Mouse (Mus musculus) cerebellum, postnatal 36 days (tissue): ENCODE data around the gene Sergef.

Experiments
- DNase-seq, 2 experiments: peaks; one replicate each; pipeline ENCODE4 v3.0.0; 2021 to 2022; ENCODE audit warnings: mixed read lengths in 2 of 2

The Sergef gene

DNA sequence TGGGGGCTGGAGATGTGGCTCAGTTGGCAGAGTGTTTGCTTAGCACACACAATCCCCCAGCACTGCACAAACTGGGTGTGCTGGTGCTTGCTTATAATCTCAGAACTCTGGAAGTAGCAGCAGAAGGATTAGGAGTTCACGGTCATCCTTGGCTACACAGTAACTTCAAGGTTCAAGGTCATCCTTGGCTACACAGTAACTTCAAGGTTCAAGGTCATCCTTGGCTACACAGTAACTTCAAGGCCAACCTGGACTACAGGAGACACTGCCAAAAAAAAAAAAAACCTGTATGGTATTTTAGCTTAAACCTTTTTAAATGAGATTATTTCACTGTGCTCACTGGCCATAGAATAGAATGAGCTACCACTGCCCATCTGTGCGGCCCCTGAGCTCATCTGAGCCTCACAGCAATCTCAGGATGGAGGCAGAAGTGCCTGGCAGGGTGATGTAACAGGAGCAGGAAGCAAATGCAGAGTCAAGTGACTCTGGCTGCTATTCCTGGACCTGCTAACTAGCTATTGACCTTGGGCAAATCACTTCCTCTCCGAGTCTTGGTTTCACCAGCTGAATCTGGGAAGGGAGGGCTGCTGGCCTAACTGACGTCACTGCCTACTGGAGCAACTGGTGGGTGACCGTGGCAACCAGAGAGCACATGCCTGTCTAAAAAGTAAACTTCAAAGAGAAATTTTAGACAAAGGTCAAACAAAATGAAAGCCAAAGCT, 24.2 kb downstream of the Sergef start:
- DNase-seq: no peak

DNA sequence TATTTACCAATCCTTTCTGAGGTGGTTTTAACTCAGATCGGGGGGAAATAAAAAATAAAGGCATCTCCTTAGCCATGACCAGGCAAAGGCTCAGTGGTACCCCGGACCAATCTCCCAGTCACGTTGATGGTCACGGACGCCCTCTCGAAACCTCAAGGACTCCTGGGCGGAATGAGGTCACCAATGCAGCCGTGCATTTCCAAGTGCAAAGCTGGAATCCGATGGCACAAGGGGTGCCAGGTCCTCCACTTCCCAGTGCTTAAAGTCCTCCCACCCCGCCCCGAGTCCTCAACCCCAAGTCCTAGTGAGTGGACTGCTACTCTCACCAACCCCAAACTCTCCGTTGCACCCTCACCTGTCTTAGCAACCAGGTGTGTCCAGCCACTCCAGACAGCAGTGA, 25.3 kb downstream of the Sergef start:
- no peak for DNase-seq

DNA sequence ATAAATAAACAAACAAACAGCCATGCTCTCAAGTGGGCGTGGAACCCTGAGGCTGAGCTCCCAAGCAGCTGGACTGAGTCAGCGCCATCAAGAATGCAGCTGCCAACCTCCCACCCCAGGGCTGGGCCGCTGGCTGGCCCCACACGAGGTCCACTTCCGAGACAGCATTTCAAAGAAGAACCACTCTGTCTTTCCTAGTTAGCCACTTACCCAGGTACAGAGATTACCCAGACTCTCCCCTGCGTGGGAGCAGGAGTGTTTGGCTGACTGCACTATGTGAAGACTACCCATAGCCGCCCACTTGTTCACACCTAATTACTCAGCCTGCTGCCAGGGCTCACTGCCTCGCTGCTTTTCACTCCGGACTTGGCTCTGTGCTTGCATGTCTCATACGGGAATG, 26.5 kb downstream of the Sergef start:
- peak; percentile 61 to 63 for DNase-seq

DNA sequence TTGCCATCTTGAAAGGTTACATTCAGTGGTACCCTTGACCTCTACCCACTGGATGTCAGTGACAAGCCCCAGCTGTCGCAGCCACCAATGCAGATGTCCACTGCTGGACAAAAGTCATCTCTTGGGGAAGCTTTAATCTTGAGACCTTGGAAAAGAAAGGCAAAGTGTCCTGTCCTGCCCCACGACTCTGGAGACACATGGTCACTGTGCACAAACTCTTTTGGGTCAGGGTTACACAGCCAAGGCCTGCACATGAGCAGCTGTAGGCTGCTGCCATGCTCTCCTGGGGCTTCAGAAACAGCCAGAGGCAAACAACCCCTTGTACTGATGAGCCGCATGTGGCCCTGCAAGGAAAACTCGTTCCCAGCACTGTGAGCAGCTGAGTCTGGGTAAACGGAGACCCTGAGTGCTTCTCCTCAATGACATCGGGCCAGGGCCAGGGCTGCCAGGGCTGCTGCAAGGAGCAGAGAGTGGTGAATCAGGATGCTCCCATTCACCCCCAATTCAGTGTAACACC, 27.1 kb downstream of the Sergef start:
- DNase-seq: no peak

DNA sequence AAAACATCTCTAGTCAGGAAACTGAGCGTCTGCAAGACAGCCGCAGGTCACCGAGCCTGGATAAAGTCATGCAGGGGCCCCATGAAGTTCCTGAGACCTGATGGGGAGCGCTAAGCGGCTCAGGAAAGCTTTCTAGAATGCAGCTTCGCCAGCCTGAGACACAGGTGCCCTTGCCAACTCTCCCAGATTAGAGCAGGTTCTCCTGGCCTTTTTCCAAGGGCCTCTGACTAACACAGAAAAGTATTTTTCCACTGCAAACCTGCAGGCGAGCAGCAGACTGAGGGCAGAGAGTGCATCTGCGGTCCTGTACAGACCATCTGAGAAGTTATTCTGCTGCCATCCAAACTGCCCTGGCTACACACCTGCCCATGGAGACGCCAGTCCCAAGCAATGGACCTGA, 27.6 kb downstream of the Sergef start:
- peak; percentile 76 to 84 for DNase-seq

DNA sequence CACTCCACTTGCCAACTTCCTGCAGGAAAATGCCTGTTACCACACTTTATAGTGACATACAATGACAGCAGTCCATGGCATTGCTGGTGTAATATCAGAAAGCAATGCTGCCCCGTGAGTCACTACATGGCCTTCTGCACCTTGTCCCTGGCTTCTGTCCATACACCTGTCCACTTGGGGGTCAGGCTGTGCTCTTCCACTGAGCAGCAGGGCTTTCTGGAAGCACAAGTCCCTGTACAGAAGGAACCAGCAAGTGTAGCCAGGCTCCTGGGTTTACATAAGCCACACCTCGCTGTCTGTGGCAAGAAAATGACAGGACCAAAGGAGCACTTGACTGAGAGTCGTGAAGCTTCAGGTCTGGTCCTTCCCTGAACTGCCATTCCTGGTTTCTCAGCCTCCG, 30.3 kb downstream of the Sergef start:
- DNase-seq: peak; percentile 49 to 53

DNA sequence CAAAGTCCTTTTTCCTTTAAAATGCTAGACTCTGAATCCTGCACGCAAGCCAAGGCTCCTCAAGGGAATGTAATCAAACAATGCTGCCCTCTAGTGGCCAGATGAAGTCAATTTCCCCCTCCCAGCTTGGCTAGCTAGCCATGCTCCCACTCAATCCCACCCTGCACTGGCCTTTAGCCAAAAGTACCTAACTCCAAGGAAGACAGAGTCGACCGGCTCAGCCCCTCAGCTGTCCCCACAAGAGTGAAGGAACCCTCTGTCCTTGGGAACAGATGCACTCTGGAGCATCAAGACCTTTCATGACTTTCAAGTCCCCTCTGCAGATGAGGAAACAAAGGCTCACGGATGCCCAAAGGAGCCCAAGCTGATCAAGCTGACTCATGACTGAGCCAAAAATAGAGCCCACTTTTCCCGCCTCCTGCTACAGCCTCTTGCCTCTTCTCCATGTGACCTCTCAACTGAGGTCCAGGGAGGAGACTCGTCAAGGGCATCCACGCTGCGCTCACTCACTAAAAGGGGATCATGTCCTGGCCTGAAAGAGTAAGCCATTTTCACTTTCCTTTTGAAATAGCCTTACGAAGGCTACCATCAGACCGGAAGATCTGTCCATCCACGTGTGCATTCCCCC, 32.1 kb downstream of the Sergef start:
- DNase-seq: peak; percentile 69 to 80

DNA sequence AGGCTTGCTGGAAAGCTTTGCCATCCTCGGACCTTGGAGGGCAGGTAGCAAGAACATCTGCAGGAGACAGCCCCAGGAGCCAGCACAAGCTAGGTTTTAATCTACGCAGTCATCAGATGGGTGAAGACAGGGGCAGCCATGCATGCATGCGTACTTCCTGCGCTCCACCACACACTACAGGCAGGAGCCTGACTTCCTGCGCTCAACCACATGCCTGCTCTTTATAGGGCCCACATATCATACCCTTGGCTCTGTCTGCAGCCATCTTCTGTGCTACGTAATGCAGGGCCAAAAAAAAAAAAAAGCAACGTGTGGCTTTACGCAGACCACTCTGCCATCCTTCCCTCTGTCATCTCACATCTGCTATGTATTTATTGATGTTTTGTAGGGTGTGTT, 32.6 kb downstream of the Sergef start:
- peak in 1 of 2 experiments; percentile 41 for DNase-seq

DNA sequence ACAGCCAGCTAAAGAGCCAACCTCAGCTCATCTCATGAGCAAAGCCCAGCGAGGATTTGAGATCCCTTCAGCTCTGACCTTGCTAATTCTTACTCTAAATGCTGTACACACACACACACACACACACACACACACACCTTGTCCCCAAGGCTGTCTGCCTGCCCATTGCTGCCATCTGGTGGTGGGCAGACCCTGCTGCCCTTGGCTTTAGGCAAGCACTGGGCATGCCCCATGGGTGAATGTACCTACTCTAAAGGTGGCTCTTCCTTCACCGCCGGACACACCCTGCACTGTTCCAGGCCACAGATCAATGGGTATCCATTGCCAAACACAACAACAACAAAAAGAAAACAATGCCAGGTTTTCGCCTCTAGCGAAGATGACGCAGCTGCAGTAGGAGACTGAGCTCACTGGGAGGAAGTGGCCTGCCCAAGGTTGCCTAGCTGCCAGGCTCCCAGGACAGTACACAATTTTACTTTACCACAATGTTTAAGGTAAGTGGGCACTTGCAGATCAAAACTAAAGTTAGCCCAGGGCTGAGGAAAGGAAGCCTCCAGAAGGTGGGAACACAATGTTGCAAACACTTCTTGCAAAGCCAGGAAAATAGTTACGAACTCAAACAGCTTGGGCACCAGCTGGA, 33.1 kb downstream of the Sergef start:
- peak; percentile 96 for DNase-seq

DNA sequence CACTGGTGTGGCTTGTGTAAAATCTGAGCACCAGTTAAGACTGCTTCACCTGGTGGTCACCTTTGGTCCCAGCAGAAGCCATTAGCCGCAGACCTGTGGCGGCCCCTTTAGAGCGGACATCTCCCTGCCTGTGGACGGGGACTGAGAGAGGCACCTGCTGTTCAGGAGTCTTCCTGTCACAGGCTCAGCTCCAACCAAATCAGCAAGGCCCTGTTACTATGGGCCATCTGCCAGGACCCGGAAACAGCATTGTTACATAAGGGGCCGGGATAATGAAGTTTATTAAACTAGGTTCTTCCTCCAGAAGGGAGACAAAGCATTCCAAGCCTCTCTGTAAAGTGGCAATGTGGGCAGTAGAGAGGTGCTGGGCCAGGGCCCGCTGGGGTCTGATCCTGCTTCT, 36.6 kb downstream of the Sergef start:
- peak; percentile 92 to 95 for DNase-seq

DNA sequence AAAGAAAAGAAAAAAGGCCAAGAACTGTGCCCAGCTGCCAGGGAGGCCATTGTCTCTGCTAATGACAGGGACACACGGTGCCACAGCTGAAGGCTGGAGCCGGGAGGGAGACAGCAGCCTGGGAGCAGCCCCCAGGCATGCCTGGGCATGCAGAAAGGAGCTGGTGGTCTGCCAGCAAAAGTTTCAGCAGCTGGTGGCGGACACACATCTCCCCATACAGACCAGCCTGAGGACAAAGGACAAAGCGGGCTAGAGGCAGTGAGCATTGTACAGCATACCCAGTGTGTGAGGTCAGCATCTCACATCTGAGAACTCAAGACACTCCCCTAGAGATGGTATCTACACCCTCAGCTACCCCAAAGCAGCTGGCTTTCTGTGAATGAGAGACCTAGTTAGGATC, 37.5 kb downstream of the Sergef start:
- peak in 1 of 2 experiments; percentile 34 for DNase-seq

DNA sequence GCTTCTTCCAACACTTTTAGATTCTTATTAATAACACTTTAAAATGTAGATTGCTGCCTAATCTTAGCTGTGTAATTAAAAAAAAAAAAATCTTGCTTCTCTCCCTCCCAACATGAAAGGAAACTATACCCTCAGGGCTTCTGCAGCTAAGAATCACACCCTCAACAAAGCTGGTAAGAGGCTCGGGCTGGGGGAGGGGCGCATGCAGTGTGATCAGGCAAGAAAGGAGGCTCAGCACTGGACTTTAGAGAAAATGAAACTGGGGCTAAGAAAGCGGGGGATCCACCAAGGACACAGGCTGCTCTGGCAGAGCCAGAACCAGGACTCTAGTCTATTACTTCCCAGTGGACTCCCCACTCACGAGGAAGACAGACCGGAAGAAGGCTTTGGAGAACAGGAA, 38.5 kb downstream of the Sergef start:
- no peak for DNase-seq

DNA sequence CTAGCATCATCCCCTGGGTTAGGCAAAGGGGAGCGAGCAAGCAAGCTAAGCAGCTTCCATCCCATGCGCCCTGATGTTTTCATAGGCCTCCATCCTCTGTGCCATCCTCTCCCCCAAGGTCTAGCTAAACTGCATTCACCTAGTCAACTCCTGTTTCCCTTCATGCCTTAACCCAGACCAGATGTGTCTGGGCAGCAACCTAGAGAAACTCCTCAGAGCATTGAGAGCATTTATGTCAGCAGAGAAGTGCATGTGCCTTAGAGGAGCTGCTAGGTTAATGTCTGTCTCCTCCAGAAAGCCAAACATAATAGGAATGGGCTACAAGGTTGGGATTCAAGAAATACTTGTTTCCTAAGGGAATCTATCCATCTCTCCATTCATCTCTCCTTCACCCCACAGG, 42.6 kb downstream of the Sergef start:
- DNase-seq: no peak

DNA sequence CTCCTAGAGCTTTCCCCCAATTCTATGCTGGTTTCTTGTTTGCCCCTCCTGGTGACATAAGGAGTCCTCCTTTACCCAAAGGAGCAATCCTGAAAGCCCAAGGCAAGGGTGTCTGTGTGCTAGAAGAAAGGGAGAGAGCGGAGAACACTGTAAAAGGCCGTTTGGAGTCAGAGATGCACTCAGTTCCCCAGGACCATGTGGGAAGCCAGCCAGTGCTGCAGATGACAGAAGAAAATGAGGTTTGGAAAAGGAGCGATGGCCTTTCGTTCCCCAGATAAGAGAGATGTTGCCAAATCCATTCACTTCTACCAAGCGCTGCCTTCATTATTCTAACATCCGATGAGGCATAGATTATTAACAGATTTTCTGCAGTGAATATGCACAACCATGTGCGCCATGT, 48.1 kb downstream of the Sergef start:
- peak in 1 of 2 experiments; percentile 41 for DNase-seq

DNA sequence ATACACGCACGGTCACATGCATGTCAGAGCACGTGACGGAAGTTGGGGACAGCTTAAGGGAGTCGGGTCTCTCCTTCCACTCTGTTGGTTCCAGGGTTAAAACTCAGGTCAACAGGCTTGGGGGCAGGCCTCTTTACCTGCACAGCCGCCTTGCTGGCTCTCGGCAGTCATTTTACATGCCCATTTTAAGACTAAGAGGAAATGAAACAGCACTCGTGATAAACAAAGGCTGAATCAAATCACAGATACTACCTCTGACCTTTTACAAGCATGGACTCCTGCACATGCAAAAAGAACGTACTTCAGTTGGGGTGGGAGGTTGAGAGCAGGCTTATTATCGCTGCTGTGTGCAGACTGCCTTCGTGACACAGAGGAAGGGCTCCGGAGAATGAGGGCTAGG, 50.4 kb downstream of the Sergef start:
- no peak for DNase-seq

DNA sequence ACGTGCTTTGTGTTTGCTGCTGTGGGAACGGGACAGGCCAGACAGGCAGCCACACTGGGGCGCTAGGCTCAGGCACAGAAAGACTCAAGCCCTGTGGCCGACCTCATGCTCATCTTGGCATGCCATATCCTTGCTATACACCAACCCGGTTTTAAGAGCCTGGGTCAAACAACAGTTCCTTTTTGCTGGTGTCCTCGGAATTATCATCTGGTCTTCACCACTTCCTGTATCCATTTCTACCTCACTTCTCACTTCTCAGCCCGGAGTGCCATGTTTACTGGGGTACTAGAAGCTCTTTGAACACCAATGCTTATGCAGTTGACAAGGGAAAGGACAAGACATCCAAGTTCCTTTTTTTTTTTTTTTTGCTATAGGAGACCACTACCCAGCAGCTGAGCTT, 51.6 kb downstream of the Sergef start:
- DNase-seq: no peak

DNA sequence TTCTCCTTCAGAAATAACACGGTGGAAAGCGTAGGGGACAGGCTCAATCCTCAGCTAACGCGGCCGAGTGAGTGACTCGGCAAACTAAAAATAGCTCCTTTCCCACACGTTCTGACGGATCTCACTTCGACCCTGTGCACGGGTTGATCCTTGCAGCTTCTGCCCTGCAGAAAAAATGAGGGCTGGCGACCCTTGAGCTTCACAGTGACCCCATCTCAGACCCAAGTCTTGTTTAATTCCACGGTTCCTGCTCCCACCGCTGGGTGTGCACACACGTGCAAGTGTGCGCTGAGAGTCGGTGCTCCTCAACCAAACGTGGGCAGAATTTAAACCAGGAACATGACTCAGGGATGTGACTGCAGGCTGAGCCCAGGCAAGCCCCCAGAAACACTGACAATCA, 52.1 kb downstream of the Sergef start:
- DNase-seq: peak in 1 of 2 experiments; percentile 31

DNA sequence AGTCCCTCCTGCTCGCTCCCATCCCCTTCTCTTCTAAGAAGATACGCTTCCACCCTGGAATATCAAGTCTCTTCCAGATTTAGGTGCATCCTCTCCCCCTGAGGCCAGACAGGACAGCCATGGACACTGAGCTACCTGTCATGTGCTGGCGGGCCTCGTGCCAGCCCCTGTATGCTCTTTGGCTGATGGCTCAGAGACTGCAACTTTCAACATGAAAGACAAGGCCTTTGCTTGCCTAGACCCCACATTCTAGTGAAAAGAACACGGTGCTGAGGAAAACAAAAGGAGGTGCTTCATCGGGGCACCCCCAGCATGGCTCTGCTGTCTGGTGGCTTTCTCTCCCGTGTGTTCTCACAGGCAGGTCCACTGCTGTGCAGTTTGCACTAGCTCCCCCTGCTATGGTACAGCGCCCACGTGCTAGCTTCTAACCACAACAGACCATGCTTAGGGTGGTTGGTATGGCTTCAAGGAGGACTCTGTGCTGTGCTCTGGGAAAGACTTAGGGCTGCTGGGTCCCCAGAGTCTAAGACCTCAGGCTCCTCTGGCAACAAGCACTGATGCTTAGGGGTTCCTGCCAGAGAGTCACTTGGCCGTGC, 52.9 kb downstream of the Sergef start:
- peak; percentile 51 to 56 for DNase-seq

DNA sequence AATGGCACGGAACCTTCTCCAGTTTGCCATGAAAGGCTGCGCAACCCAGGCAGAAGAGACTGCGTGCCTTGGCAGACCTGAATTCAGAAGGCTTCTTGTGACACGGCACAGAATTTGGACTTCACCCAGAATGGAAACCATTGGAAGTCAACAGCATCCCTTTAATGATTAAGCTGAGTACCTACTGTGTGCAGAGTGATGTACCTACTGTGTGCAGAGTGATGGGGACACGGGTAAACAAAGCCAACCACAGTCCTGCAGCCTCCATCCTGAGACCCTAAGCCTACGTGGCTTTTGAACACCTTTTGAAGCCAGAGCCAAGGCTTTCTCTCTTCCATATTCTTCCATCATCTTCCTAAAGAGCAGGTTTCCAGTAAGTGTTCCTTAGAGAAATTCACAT, 56.9 kb downstream of the Sergef start:
- DNase-seq: no peak

DNA sequence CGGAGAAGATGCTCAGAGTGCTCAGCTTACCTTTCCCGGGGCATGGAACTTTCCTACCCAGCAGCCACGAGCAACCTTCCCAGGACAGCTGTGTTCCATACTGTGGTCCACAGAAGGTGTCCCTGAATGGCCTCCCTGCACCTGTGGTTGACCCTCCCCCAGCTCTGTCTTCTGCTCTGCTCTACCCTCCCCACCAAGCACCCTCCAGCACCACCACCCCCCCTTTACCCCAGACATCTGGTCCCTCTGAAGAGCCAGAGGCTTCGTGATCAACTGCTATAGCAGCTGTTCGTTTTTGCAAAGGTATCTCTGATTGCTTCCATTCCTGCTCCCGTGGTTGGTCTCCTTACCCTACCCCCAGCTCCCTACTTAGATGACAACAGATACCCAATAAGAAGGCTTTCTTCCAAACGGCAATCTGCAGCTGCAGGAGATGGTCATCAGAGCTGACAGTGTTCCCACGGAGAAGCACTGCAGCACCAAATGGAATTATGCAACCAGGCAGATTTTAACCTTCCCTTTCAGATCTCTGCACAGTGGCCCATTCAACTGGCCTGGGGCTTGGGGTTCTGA, 58.2 kb downstream of the Sergef start:
- no peak for DNase-seq

DNA sequence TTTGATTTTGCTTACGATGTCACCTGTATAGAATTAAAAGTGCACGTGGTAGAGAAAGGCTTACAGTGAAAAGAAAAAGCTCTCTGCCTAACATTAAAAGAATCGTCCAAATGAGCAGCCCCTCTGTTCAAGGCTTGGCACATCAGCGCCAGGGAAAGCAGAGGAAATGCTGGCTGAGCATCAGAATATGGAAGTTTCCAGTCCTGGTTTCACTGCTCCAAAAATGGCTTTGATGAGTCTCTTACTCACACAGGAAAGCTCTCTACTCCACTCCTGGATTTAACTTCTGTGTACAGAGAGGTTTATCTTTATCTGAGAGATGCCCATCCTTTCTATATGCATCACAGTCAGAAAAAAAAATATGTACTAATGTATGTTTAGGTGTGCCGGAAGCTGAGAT, 61.5 kb downstream of the Sergef start:
- DNase-seq: no peak

DNA sequence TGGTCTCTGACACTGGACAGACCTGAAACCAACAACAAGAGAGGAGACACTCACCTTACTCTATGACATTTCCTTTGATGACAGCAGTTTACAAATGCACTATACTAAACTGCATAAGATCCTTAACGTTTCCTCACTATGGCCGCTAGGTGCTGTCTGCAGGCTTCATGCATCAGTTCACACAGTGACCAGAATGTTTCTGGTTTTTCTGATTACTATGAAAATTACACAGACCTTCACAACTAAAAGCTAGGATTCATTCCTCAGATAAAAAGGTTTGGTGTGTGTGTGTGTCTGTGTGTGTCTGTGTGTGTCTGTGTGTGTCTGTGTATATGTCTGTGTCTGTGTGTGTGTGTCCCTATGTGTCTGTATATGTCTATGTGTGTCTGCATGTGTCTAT, 63.7 kb downstream of the Sergef start:
- DNase-seq: no peak
